Mouse (Mus musculus) adrenal gland, postnatal 14 days (tissue): ENCODE measurements around the gene Trim41. TPM values are rescaled to one million over a fixed set of nuclear protein-coding genes. Genes with fewer than 3 reads are reported as not detected.
"Not testable (repeated sequence)": the region's sequence is repeated elsewhere in the genome, so short reads cannot be mapped to it uniquely, and the experiment has no call there.

Source experiments
- DNase-seq: peaks from one replicate; pipeline ENCODE4 v3.0.0; 2021; ENCODE audit warnings: mixed read lengths
- total RNA-seq: library from RNA; stranded (reverse); gene quantifications from 2 replicates; pipeline ENCODE4 v1.2.3, GENCODE M21; 2021

The Trim41 gene
- total RNA-seq, 1 experiment from 2014 or later = 34.6 TPM

DNA sequence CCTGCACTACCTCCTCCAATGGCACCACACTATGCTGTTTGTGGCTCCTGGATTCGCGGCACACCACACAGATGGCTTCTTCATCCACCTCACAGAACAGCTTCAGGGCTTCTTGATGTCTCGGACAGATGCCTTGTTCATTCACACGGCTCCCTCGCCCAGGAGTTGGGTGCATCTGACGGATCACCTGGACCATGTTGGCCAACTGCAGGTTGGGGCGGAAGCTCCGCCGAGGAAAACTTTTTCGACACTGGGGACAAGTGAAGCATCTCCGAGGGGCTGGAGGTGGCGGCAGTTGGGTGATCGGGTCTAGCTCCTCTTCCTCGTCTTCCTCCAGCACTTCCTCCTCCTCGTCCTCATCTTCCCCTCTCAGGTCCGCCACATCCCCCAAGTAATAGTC lies 1.3 kb downstream of the Trim41 start:
- peak; percentile 29 for DNase-seq

DNA sequence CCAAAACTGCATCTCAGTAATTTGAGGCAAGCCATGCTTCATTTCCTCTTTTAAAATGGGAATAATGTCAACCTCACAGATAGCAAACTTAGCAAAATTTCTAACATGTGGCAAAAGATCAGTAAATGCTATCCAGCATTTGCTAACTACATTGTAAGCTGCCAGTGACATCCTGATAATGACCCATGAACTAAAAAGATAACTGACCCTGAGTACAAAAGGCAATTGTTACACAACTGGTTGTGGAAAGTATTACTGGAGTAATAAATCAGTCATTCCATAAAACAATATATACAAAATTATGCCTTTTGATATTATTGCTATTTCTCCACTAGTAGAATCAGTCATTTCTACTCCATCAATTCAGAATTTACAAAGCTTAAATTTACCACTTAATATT lies 3.4 kb downstream of the Trim41 start:
- no peak for DNase-seq

DNA sequence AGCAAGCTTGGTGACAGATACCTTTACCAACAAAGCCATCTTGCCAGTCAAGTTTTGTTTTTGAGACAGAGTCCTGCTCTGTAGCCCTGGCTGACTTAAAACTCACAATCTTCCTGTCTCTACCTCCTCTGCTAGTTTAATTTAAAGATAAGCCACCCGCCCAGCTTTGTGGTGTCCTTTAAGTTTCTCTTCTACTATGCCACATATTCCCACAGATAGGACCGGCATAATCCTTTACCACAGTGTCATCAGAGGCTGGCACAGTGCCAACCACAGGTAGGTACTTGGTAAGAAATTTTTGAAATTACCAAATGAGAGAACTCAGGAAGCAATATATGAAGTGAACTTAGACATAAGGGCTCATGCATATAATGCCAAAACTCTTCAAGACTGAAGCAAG lies 7.0 kb downstream of the Trim41 start:
- DNase-seq = no peak

DNA sequence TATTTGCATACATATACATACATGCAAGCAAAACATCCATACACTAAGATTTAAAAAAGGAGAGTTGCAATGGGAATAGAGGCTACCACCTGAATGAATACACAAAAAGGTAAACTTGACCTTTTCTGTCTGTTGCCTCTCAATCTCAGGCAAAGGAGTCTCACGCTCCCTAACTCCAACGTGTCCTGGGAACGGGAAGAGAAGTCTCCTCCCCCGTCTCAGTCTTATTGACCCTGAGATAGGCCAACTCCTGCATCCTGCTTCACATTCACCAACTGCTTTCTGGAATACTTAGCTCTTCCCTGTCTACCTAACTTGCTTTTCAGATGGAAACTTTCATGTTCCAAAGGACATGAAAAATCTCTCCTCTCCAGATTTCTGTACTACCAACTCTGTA lies 7.7 kb downstream of the Trim41 start:
- no peak for DNase-seq

DNA sequence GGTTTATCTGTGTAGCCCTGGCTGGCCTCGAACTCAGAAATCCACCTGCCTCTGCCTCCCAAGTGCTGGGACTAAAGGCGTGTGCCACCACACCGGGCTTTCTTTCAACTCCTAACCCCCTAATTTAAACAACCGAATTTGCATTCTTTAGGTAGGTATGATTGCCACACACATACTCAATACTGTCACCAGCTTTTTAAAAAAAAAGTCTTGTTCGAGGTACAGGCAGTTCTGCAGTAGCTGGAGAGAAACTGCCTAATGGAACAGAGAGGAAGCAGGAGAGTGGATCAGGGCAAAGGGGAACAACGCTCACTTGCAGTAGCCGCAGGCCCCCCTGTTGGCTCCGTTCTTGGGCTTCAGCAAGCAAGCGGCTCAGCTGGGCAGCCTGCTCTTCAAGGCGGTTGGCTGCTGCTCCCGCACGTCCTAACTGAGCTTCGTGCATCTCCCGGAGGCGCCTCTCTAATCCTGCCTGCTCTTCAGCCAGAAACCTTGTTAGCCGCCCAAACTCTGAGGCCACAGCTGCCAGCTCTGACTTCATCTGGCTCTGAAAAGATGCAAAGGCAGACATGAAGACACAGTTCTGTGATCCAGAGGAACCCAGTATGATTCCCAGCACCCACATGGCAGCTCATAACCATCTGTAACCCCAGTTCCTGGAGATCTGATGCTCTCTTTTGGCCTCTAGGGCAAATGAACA lies 8.3 kb downstream of the Trim41 start:
- peak; percentile 29 for DNase-seq

DNA sequence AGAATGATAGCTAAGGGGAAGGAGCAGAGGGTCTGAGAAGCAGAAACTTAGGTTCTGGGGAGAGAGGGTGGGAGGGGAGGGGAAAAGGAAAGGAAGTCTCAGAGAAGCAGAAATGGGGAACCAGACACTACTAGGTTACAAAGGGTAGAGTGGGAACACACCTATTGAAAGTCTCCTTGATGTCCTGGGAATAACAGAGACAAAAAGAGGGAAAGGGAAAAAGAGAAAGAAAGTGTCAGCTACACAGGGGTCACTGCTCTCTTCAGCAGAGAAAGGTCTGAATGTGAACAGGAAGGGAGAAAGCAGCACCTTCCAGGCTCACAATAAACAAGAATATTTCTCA lies 8.9 kb downstream of the Trim41 start:
- DNase-seq = no peak

DNA sequence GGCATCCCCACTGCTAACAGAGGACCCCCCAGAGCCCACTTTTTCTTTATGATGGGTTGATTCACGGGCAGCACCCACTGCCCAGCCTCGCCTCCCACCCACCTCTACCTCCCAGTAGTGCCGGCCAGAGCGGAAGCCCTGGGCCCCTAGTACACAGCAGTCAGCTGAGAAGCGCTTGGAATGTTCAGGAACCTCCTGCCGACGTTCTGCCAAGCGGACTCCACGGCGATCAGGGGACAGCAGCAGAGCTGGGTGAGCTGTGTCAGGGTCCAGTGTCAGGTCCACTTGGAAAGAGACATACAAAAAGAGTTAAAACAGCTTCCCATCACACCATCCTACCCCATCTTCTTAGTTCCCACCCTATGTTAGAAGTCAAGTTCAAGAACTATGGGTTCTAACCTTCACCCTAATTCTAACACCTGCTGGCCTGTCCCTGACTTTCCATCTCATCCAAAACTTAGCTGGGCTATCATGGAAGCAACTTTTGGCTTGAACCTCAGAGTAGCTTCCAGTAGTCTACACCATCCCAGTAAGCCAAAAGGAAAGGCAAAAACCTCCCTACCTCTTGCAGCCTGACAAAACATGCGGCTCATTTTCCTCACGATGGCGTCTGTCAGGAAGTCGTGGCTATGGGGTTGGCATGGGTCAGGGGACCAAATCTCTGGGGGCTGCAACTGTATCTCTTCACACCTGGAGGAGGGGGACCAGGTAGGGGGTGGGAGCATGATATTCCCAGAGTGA lies 9.4 kb downstream of the Trim41 start:
- no peak for DNase-seq

DNA sequence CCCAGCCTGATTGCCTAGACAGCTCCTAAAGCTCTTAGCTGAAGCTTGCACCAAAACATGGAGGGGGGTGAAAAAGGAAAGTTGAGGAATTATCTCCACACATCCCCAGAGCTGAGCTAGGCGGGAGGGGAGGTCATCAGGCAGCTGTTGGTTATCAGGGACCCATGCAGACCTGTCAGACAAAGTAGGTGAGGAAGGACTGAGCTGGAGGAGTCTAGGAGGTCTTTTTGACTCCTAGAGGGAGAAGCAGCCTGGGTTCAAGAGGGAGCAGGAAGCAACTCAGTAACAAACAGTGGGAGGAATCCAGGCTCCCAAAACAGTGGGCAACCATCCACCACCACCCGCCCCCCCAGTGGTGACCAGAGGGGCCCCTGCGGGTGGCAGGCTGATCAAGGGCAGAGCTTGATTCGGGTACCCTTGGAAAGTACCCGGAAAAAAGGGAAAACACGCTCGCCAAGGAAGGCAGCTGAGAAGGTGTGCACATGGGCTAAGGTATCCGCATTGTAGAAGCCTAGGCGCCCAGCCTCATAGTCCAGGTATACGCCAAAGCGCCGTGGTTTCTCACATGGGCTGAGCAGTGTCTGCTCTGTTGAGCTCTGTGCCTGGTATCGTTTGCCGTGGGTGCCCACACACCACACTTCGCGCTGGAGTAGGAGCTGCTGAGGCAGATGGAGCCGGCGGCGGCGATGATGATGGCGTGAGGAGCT lies 10.1 kb downstream of the Trim41 start:
- no peak for DNase-seq

DNA sequence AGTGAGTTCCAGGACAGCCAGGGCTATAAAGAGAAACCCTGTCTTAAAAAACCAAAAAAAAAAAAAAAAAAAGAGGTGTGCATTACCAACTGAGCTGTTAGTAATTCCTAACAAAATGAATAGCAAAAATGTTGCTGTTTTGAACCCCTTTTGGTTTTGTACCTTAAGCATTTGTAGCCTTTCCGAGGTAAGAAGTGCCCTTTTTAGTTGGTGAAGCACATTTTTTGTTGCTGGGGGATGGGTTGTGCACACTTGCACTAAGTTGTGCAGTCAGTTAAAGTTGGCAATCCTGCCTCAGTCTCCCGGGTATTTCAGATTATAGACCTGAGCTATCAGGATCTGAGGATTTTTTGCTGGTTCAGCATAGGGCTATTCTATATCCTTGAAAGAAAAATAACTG lies 12.2 kb downstream of the Trim41 start:
- DNase-seq = no peak

DNA sequence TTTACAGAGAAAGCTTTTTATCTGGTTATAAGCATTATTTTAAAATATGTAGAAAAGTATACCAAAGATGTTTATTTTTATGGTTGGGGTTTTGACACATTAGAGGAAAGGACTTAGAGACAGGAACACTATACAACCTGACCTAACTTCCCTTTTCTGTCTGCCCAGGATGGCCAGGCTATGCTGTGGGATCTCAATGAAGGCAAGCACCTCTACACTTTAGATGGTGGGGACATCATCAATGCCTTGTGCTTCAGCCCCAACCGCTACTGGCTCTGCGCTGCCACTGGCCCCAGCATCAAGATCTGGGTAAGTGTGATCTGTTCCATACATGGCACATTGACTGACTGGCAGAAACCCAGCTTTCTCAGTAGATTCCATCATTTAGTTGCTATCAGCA lies 13.2 kb downstream of the Trim41 start:
- no peak for DNase-seq

DNA sequence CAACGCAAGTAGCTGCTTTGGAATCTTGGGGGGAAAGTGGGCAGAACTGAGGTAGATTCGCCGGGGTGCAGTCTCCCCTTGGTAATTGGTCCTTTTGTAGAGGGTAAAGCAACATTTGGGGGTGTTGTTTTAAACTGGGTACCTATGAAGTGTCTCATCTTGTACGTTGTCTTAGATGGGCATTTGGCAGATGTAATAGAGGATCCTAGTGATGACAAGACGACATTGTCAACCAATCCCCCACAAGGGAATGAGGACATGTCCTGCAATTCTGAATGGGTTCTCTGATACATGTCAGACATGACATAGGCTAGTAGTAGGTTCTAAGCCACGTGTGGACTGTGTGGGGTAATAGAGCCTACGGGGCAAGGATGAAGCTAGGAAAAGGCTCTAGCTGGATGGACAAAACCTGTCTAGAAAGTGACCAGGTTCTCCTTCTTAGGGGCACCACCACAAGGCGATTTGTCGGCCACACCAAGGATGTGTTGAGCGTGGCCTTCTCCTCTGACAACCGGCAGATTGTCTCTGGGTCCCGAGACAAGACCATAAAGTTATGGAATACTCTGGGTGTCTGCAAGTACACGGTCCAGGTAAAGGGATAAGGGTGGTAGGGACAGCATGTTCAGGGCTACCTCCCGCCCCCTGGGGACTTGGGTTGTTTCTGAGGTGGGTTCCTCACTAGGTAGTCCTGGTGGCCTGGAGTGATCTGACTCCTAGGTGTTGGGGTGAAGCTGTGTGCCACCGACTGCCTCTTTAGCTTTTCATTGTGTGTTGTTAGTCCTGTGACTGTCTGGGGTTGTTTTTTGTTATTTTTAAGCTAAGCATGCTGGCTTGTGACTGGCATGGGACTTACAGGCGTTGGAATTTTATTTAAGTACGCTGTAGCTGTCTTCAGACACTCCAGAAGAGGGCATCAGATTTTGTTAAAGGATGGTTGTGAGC lies 15.1 kb downstream of the Trim41 start:
- no peak for DNase-seq

DNA sequence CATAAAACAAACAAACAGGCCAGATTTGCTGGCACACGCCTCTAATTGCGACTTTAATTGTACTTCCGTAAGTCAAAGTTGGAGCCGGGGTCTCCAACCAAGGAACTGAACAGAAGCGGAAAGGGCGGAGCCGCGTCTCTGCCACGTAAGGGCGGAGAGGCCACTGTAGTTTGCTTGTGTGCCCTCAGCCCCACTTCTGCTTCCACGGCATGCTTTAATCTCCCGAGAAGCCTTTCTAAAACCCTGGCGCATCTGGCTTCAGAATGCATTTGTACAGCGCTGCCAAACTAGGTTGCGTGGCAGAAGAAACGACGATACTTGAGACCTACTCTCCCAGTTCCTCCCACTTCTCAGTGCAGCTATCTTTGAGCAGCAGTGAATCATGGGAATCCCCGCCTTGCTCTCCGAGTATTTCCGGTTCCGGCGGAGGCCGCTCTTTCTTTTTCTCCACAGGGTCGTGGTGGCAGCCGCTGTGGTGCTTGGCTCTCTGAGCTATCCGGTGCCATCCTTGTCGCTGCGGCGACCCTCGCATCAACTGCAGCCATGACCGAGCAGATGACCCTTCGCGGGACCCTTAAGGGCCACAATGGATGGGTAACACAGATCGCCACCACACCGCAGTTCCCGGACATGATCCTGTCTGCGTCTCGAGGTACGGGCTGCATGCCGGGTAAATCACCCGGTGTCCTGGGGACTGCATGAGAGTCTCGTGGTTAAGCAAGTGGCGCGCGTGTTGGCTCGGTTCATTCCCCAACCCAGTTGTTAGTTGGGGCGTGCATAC lies 17.0 kb downstream of the Trim41 start, which contains the start of gene Rack1:
Gene Rack1 (plus strand): TSS at position 412 of the 781 bp plus-strand sequence.
- DNase-seq = peak; percentile 93

DNA sequence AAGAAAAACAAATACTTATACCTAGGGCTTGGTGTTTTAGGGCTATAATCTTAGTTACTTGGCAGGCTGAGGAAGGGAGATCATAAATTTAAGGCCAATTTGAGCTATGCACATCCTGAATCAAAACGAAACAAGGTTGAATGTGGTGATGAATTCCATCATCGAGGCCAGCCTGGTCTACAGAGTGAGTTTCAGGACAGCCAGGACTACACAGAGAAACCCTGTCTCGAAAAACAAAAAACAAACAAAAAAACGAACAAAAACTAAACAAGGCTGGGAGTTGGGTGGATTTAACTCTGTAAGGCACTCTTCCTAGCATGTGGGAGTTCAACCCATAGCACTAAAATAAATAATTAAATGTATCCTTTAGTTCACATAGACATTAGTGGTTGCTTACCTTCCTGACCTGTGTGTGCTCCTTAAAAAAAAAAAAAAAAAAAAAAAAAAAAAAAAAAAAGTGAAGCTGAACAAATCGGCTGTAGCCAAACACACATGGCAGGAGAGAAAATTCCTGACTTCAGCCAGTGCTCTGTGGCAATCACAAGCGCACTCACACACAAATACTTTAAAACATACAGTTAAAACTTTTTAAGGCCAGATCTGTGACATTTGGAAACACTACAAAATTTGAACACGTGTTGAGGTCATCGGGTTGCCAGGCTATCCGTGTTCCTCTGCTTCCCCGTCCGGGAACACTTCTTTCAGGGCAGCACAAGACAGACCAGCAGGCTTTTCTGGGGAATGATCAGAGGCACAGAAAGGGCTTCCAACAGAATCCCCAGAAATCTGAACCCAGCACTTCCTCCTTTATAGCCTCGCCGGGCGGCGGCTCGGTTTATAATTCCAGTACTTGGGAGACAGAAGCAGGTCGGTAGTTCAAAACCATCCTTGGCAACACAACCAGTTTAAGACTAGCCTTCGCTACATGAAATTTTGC lies 17.9 kb downstream of the Trim41 start:
- peak; percentile 52 for DNase-seq

DNA sequence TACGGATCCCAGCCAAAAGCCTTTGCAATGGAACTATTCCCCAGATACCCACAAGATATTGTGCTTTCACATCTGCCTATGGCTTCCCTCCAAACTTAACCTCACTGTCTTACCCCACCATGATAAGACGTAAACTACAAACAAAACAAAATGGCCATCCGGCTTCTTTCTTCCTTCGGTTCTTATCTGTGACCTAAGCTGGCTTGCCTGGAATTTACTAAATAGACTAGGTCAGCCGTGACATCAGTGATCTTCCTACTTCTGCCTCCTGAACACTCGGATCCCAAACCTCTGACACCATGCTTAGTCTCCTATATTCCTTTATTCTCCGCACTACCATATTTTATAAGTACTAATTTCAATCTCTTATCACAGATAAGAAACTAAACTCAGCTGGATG lies 18.8 kb downstream of the Trim41 start:
- DNase-seq = no peak

DNA sequence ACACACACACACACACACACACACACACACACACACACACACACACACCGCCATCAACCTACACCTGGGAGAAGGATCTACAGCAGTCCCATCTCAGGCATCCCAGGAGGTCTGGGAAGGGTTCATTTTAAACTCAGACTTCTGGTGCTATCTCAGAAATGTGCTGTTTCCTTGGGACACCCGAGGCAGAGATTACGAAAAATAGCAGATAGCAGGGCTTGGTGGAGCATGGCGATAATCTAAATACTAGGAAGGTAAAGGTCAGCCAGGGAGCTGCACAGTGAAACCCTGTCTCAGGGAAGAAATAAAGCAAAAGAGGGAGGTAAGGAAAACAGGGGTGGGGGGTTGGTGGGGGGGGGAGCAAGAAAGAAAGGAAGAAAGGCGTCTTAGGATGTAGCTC lies 19.9 kb downstream of the Trim41 start:
- no peak for DNase-seq

DNA sequence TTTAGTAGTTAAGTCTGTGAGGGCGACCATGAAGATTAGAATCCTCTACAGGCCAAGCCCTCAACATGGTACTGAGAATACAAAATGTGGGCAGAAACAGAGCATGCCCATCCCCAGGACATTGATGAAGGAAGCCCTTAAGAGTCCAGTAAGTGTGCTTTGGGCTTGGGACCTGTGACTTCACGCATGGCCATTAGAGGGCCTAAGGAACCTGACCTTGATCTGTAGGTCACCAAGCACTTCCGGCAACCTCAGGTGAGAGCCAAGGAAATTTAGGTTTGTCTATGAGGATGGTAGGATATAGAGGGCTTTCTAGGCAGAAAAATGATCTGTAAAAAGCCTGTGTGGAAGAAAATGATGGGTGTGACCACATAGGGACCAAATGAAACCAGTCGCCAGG lies 20.9 kb downstream of the Trim41 start:
- no peak for DNase-seq

DNA sequence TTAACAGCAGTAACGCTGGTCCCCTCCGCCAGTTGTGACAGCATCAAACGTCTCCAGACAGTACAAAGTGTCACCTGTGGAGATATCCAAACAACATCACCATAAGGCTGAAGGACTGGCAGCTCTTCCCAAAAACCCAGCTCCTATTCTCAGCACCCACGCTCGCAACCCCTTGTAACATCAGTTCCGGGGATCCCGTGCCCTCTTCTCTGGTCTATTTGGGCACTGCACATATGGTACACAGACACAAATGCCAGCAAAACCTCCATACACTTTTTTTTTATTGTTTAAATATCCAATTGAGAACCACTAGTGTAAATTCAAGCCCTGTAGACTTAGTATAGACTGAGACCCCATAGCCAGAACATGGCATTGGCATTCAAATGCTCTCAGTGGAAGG lies 21.9 kb downstream of the Trim41 start:
- no peak for DNase-seq

DNA sequence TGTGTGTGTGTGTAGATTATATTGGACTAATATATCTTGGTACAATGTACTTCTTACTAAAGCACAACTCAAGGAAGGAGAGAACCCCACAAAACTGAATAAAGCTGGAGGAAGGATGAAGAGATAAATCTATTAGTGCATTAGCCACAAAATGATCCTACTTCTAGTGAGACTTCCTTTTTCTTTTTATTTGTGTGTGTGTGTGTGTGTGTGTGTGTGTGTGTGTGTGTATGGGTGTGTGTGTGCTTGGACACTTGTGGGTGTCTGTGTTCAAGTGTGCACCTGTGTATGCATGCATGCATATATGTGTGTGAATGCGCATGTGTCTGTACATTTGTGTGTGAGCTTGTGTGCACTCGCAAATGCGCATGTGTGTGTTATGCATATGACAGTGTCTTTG lies 24.0 kb downstream of the Trim41 start:
- DNase-seq = no peak

DNA sequence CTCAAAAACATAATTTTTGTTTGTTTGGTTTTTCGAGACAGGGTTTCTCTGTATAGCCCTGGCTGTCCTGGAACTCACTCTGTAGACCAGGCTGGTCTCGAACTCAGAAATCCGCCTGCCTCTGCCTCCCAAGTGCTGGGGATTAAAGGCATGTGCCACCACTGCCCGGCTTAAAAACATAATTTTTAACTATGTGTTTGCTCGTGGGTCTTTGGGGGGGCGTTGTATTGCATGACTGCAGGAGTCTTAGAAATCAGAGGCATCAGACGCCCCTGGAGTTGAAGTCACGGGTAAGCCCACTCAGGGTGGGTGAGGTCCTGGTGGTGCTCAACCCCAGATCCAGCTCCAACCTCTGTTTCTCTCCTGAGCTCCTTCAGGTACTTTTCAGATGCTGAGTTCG lies 25.3 kb downstream of the Trim41 start:
- not testable (repeated sequence) for DNase-seq

DNA sequence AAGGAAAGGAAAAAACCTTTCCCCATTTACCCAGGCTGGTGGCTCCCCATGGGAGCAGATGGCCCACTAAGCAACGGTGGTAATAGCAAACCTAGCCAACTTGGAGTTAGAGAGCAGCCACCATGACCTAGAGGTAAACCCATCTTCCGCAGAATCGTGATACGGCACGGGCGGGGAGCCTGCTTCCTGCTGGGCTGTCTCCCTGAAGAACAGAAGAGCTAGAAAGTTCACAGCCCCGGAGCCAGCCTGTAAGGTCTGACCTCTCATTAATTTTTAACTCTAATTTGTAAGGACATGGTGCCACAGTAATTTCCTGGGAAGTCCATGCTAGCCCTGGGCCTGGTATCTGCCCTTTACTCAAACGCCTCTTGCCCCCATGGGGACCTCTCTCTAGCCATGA lies 26.2 kb downstream of the Trim41 start:
- DNase-seq = no peak
